Mouse (Mus musculus) erythroblast, embryonic 14.5 days (primary cell): ENCODE results near the gene Gadd45b. TPM values are rescaled to one million over a fixed set of nuclear protein-coding genes. Genes with fewer than 3 reads are reported as not detected.

Source experiments
- H3K27me3 ChIP-seq: 2 replicates; pipeline ENCODE4 v1.6.1; 2012; ENCODE audit warnings: inconsistent platforms; ENCODE audit not compliant: control insufficient read depth
- H3K36me3 ChIP-seq: 2 replicates; pipeline ENCODE4 v1.6.1; 2012; ENCODE audit warnings: mild to moderate bottlenecking, inconsistent platforms; ENCODE audit not compliant: control insufficient read depth
- H3K4me1 ChIP-seq: 2 replicates; pipeline ENCODE4 v1.6.1; 2012; ENCODE audit warnings: inconsistent platforms; ENCODE audit not compliant: control insufficient read depth
- H3K4me3 ChIP-seq: replicated peaks from 2 replicates; pipeline ENCODE3; 2012; ENCODE audit warnings: moderate library complexity, mild to moderate bottlenecking, inconsistent platforms
- H3K9me3 ChIP-seq: 2 replicates; pipeline ENCODE4 v1.6.1; 2012; ENCODE audit warnings: low read length, inconsistent platforms, mixed read lengths; ENCODE audit not compliant: control insufficient read depth
- GATA1 ChIP-seq: IDR thresholded peaks from 2 replicates; pipeline ENCODE4 v1.6.1; 2012; ENCODE audit warnings: low read length, inconsistent platforms, mixed read lengths
- TAL1 ChIP-seq: IDR thresholded peaks from 3 replicates; pipeline ENCODE4 v1.6.1; 2012; ENCODE audit warnings: low read length, inconsistent platforms, mixed read lengths
- polyA plus RNA-seq: library from polyadenylated mRNA; stranded (reverse); fragments of >175 nt; gene quantifications from 2 replicates; pipeline ENCODE4 v1.2.3, GENCODE M21; 2012

Gene Gadd45b
- 0.15 and 0.16 TPM in 2 replicates for polyA plus RNA-seq

DNA sequence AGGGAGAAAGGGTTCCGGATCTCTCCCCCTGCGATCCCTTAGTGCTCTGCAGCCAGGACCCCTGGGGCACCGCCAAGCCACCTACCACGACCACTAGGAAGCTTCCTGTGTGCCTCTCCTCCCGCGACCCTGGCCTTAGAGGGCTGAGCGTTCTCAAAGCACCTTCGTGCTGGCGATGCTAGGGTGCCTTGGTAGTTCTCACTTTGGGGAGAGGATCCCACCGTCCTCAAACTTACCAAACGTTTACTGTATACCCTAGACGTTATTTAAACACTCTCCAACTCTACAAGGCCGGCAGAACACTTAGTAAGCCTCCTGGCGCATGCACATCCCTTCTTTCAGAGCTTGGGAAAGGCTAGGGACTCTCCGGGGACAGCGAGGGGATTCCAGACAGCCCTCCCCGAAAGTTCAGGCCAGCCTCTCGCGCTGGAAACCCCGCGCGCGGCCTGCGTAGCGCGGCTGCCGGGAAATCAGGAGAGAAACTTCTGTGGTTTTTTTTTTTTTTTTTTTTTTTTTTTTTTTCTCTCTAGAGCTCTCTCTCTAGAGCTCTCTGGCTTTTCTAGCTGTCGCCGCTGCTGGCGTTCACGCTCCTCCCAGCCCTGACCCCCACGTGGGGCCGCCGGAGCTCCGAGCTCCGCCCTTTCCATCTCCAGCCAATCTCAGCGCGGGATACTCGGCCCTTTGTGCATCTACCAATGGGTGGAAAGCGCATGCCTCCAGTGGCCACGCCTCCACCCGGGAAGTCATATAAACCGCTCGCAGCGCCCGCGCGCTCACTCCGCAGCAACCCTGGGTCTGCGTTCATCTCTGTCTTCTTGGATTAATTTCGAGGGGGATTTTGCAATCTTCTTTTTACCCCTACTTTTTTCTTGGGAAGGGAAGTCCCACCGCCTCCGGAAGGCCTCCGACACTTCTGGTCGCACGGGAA is at the start of gene Gadd45b:
Gene Gadd45b, plus strand, starts transcription at position 775 of the 928 bp plus-strand sequence.
- Histone ChIP-seq H3K9me3 (peaks cover 12% of the 10 kb centered on the region; the same call in 1 of the 2 replicates), H3K4me1 (peaks cover 48% of the 10 kb centered on the region), H3K4me3 (peak within 1 kb of the TSS; percentile 60), H3K27me3 (peaks cover 61% of the 10 kb centered on the region), H3K36me3 (no peaks in the 10 kb centered on the region)
- no peak for TF ChIP-seq GATA1
- TF ChIP-seq TAL1 = no peak

DNA sequence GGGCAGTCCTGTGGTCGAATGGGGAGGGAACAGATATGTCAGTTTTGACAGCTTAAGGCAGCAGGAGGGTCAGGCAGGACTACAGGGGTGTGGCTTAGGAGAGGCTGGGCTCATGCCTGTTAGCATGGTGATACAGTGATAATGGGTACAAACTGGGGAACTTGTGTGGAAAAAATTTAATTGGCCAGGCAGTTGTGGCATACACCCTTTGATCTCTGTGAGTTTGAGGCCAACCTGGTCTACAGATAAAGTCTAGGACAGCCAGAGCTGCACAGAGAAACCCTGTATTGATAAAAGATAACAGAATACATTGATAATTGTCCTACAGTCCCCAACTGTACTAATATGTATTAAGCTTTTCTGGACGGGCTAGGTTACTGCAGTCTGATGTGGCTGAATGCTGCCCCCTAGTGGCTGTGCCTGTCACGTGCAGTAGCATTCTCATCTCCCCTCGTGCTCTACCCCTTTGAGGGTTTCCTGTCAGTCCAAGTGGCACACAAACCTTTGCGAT is 49.7 kb upstream of the Gadd45b start:
- H3K4me1 ChIP-seq = peaks cover 58% of the 10 kb centered on the region
- no peaks in the 10 kb centered on the region for H3K9me3 ChIP-seq
- TF ChIP-seq TAL1 (no peak), GATA1 (no peak)
- H3K27me3 ChIP-seq = peaks cover 8% of the 10 kb centered on the region
- no peaks in the 10 kb centered on the region for H3K36me3 ChIP-seq
- H3K4me3 ChIP-seq = peak overlapping the region; percentile 28

- peaks cover 8% of the 10 kb centered on the region for H3K27me3 ChIP-seq
- H3K9me3 ChIP-seq = no peaks in the 10 kb centered on the region
- peaks cover 51% of the 10 kb centered on the region for H3K4me1 ChIP-seq
- TF ChIP-seq GATA1 (no peak), TAL1 (no peak)
- peak overlapping the region; percentile 28 for H3K4me3 ChIP-seq
- H3K36me3 ChIP-seq = no peaks in the 10 kb centered on the region
Measured at GRCm38 (mm10) chr10:80880901-80881300, 49.0 kb upstream of the Gadd45b start.

GRCm38 (mm10) chr10:80881301-80881700 is 48.6 kb upstream of the Gadd45b start:
- TF ChIP-seq TAL1 (no peak), GATA1 (no peak)
- no peaks in the 10 kb centered on the region for H3K36me3 ChIP-seq
- peaks cover 47% of the 10 kb centered on the region for H3K4me1 ChIP-seq
- H3K9me3 ChIP-seq = no peaks in the 10 kb centered on the region
- no peak overlapping the region for H3K4me3 ChIP-seq
- peaks cover 8% of the 10 kb centered on the region for H3K27me3 ChIP-seq

- TF ChIP-seq GATA1 = no peak
- no peak for TF ChIP-seq TAL1
- no peaks in the 10 kb centered on the region for H3K36me3 ChIP-seq
- H3K4me1 ChIP-seq = no peaks in the 10 kb centered on the region; the same call in 1 of the 2 replicates
- peaks cover 47% of the 10 kb centered on the region for H3K27me3 ChIP-seq
- H3K9me3 ChIP-seq = peaks cover 5% of the 10 kb centered on the region
- H3K4me3 ChIP-seq = no peak overlapping the region
Measured at GRCm38 (mm10) chr10:80887181-80887580, 42.7 kb upstream of the Gadd45b start.

DNA sequence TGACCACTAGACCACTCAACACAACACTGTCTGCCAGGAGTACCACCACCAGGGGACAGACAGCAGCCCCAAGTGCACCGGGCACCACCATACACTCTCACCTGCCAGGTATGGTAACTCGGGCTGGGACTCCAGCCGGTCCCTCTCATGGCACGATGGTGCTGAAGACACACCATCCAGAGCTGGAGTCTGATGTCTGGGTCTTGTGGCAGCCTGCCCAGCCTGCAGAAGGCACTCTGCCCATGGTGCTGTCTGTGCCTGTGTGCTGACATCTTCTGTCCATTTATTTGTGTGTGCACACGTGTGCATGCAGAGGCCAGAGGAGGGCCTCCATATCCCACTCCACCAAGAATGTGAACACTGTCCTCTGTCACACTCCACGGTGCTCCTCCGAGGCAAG is 34.8 kb upstream of the Gadd45b start:
- peaks cover 35% of the 10 kb centered on the region for H3K4me1 ChIP-seq
- TF ChIP-seq TAL1 = no peak
- no peak for TF ChIP-seq GATA1

DNA sequence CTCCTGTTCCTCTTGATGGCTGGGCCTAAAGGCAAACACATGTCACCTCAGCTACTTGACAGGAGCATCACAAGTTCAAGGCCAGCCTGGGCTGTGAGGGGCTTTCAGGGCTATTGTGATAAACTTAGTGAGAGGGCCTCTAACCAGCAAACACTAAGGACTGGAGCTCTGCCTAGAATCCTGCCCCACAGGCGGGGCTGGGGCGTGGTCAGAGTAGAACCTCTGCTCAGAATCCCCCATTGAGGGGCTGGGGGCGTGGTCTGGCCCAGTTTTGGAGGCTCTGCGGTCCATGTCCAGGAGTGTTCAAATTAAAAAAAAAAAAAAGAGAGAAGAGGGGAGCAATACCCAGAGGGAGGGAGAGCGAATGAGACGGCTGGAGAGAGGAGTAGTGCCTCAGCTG is 34.2 kb upstream of the Gadd45b start:
- H3K27me3 ChIP-seq = peaks cover 4% of the 10 kb centered on the region
- H3K4me3 ChIP-seq = no peak overlapping the region
- TF ChIP-seq TAL1 (no peak), GATA1 (no peak)
- H3K4me1 ChIP-seq = peaks cover 40% of the 10 kb centered on the region
- H3K9me3 ChIP-seq = peaks cover 8% of the 10 kb centered on the region
- peaks cover 27% of the 10 kb centered on the region for H3K36me3 ChIP-seq

More for the DNA sequence above, 34.8 kb upstream of the Gadd45b start:
- Histone ChIP-seq H3K9me3 (peaks cover 8% of the 10 kb centered on the region), H3K4me3 (no peak overlapping the region), H3K36me3 (peaks cover 27% of the 10 kb centered on the region), H3K27me3 (peaks cover 9% of the 10 kb centered on the region)

DNA sequence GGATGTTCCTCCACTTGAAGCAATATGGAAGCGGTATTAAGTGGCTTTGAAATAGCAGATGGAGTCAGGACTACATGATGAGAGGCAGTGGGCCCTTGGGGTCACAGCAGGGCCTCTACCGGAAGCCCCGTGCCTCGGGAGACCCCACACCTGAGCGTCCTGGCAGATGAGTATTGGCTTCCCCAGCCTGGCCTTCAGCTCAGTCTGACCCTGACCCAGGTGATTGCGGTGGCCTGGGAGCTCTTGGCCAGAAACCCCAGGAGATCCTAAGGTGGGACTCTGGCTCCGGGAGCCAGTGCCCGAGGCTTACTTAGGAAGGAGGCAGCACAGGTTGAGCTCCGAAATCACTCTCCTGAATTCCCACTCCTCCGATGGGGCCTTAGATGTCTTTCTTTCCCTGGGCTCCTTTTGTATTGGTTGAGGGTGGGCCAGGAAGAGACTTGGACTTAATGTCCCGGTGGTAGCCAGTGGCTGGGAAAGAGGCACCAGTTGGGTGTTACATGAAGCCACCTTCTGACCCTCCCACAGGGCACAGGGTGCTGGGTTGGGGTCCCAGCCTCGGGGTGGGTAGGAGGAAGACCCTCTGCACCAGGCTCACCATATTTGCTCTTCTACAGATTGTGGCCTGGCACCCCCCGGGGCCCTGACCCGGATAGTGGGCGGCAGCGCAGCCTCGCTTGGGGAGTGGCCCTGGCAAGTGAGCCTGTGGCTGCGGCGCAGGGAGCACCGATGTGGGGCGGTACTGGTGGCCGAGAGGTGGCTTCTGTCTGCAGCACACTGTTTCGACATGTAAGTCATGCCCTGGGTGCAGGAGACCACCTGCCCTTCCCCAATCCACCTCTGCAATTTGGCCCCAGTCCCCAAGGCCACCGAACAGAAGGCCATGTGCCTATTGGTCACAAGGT is 33.0 kb upstream of the Gadd45b start:
- H3K27me3 ChIP-seq = peaks cover 2% of the 10 kb centered on the region
- TF ChIP-seq TAL1 = no peak
- TF ChIP-seq GATA1 = no peak
- H3K4me3 ChIP-seq = no peak overlapping the region
- peaks cover 6% of the 10 kb centered on the region for H3K9me3 ChIP-seq
- peaks cover 30% of the 10 kb centered on the region for H3K36me3 ChIP-seq
- peaks cover 47% of the 10 kb centered on the region for H3K4me1 ChIP-seq
